Mouse (Mus musculus) heart, postnatal 0 days (tissue): ENCODE data around the gene Unkl. TPM values are rescaled to one million over a fixed set of nuclear protein-coding genes. Genes with fewer than 3 reads are reported as not detected.

Experiments
- ATAC-seq: fragments of 200-750 bp; cut with Nextera tagmentation; 2 replicates; pipeline ENCODE4 v1.8.0; 2017; ENCODE audit warnings: low read depth, moderate number of reproducible peaks, moderate library complexity; ENCODE audit not compliant: insufficient read depth
- DNase-seq: peaks from one replicate; pipeline ENCODE4 v3.0.0-alpha.2; 2016; ENCODE audit warnings: low spot score
- H3K27ac ChIP-seq: fragments of 300-500 bp; sonication (generic); 2 replicates; pipeline ENCODE4 v1.5.1; 2014; ENCODE audit warnings: low read depth, mild to moderate bottlenecking
- H3K27me3 ChIP-seq: fragments of 300-500 bp; sonication (generic); 2 replicates; pipeline ENCODE4 v1.6.1; 2014; ENCODE audit warnings: low read length, mixed read lengths; ENCODE audit not compliant: control insufficient read depth, insufficient read depth
- H3K36me3 ChIP-seq: fragments of 300-500 bp; sonication (generic); replicated peaks from 2 replicates; pipeline ENCODE4 v1.6.1; 2014; ENCODE audit warnings: low read length, mixed read lengths; ENCODE audit not compliant: control insufficient read depth, insufficient read depth
- H3K4me1 ChIP-seq: fragments of 300-500 bp; sonication (generic); 2 replicates; pipeline ENCODE4 v1.6.1; 2014; ENCODE audit warnings: antibody characterized with exemption; ENCODE audit not compliant: control insufficient read depth, insufficient read depth
- H3K4me2 ChIP-seq: fragments of 300-500 bp; sonication (generic); 2 replicates; pipeline ENCODE4 v1.6.1; 2014; ENCODE audit warnings: low read depth, mild to moderate bottlenecking, low read length, moderate library complexity
- H3K4me3 ChIP-seq: fragments of 300-500 bp; sonication (generic); 2 replicates; pipeline ENCODE4 v1.5.1; 2014; ENCODE audit warnings: low read depth, low read length
- H3K9ac ChIP-seq: fragments of 300-500 bp; sonication (generic); replicated peaks from 2 replicates; pipeline ENCODE4 v1.6.1; 2014; ENCODE audit warnings: low read depth, low read length, mixed read lengths
- H3K9me3 ChIP-seq: fragments of 300-500 bp; sonication (generic); replicated peaks from 2 replicates; pipeline ENCODE4 v1.6.1; 2016; ENCODE audit warnings: low read length; ENCODE audit not compliant: control insufficient read depth
- CTCF ChIP-seq: IDR thresholded peaks from 2 replicates; pipeline ENCODE4 v1.5.1; 2016; ENCODE audit warnings: antibody characterized with exemption, control low read depth, low read depth
- EP300 ChIP-seq: IDR thresholded peaks from 2 replicates; pipeline ENCODE4 v1.6.1; 2016; ENCODE audit warnings: antibody characterized with exemption, low read depth
- WGBS: fragments of 180-500 bp; shearing (Covaris S2); extraction: QIAGEN DNeasy Blood & Tissue Kit; methylation state at CpG from one replicate; pipeline ENCODE4 v1.1.7; 2014; 5-methylcytosine and 5-hydroxymethylcytosine counted together
- polyA plus RNA-seq: library from polyadenylated mRNA; unstranded; fragments of >200 nt; fragmentation: Nextera tagmentation; extraction: Ambion mirVana; gene quantifications from 2 replicates; pipeline ENCODE4 v1.2.1, GENCODE M21; 2015
- total RNA-seq: library from RNA; depleted of rRNA; stranded (reverse); fragments of >200 nt; gene quantifications from 2 replicates; pipeline ENCODE4 v1.2.3, GENCODE M21; 2014; ENCODE audit warnings: low replicate concordance

The Unkl gene
- total and polyA plus RNA-seq, 2 experiments from 2014 or later: 2.8 to 3.2 TPM

DNA sequence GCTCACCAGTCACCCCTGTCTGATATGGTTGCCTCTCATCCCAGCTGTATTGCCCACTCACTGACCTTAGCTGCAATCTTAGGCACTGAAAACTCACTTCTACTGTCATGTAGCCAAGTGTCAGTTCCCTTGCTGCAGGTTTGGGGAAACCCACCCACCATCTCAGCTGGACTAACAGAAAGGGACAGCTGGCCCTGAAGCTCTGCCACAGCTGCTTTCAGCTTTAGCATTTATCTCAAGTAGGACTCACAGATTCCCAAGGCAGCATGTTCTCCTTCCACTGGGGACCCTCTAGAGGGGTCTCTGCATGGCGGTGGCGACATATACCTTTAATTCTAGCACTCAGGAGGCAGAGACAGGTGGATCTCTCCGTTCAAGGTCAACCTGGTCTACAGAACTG lies 23.4 kb upstream of the Unkl start:
- H3K4me3 ChIP-seq: no peak overlapping the region
- no peaks in the 10 kb centered on the region for H3K27me3 ChIP-seq
- TF ChIP-seq CTCF (no peak), EP300 (no peak)
- no peak overlapping the region for H3K27ac ChIP-seq
- no peaks in the 10 kb centered on the region for H3K9me3 ChIP-seq
- H3K36me3 ChIP-seq: peaks cover 19% of the 10 kb centered on the region; the same call in 1 of the 2 replicates
- H3K9ac ChIP-seq: no peak overlapping the region
- ATAC-seq (no peak), DNase-seq (no peak)
- H3K4me1 ChIP-seq: no peaks in the 10 kb centered on the region
- H3K4me2 ChIP-seq: no peak overlapping the region
- WGBS: 81% methylated on average over 3 of the region's 3 CpGs

- Histone ChIP-seq H3K27me3 (no peaks in the 10 kb centered on the region), H3K9me3 (no peaks in the 10 kb centered on the region), H3K4me1 (no peaks in the 10 kb centered on the region), H3K4me2 (no peak overlapping the region), H3K4me3 (no peak overlapping the region), H3K36me3 (peaks cover 6% of the 10 kb centered on the region; the same call in 1 of the 2 replicates), H3K9ac (no peak overlapping the region), H3K27ac (no peak overlapping the region)
- ATAC-seq (no peak), DNase-seq (no peak)
- 45% methylated on average over 6 of the region's 6 CpGs for WGBS
- TF ChIP-seq EP300 (no peak), CTCF (no peak)
Measured at GRCm38 (mm10) chr17:25165970-25166671, 22.1 kb upstream of the Unkl start.

GRCm38 (mm10) chr17:25169706-25170105 lies 18.5 kb upstream of the Unkl start:
- Histone ChIP-seq H3K9ac (no peak overlapping the region), H3K4me3 (no peak overlapping the region), H3K4me2 (no peak overlapping the region), H3K36me3 (no peaks in the 10 kb centered on the region), H3K27me3 (no peaks in the 10 kb centered on the region), H3K27ac (no peak overlapping the region), H3K4me1 (no peaks in the 10 kb centered on the region), H3K9me3 (no peaks in the 10 kb centered on the region)
- ATAC-seq (no peak), DNase-seq (no peak)
- 55% methylated on average over 2 of the region's 2 CpGs for WGBS
- TF ChIP-seq CTCF (no peak), EP300 (no peak)

DNA sequence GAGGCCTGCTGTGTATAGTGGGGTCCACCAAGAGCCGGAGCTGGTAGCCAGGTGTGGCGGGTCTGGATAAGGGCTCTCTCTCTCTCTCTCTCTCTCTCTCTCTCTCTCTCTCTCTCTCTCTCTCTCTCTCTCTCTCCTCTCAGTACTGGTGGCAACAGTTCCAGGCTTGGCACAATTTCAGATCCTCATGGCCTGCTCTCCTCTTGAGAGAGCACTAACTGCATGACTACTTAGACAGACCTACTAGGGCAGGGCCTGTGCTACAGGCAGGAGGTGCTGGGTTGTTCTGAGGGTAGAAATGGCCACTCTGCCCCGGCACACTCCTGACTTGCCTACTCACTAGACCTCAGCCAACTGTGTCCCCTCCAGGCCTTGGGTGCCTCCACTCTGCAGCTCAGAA lies 15.6 kb upstream of the Unkl start:
- no peaks in the 10 kb centered on the region for H3K36me3 ChIP-seq
- H3K27ac ChIP-seq: no peak overlapping the region
- ATAC-seq (no peak), DNase-seq (no peak)
- H3K4me3 ChIP-seq: no peak overlapping the region
- no peaks in the 10 kb centered on the region for H3K4me1 ChIP-seq
- no peak overlapping the region for H3K9ac ChIP-seq
- TF ChIP-seq CTCF (no peak), EP300 (no peak)
- no peaks in the 10 kb centered on the region for H3K9me3 ChIP-seq
- WGBS: 55% methylated on average over 3 of the region's 3 CpGs
- H3K4me2 ChIP-seq: no peak overlapping the region
- 0 out of 2 replicates have a peak, but pooled peaks cover 5% of the 10 kb centered on the region for H3K27me3 ChIP-seq

GRCm38 (mm10) chr17:25175411-25175810 lies 12.8 kb upstream of the Unkl start, which contains the start of gene Gm38655:
Gene Gm38655, minus strand, starts transcription at chr17:25175471.
- H3K4me1 ChIP-seq: no peaks in the 10 kb centered on the region
- no peak within 1 kb of the TSS for H3K27ac ChIP-seq
- no peak for DNase-seq
- TF ChIP-seq EP300 (no peak), CTCF (no peak)
- H3K36me3 ChIP-seq: no peaks in the 10 kb centered on the region
- no peaks in the 10 kb centered on the region for H3K9me3 ChIP-seq
- H3K27me3 ChIP-seq: 0 out of 2 replicates have a peak, but pooled peaks cover 9% of the 10 kb centered on the region
- H3K9ac ChIP-seq: no peak within 1 kb of the TSS
- no peak within 1 kb of the TSS for H3K4me2 ChIP-seq
- H3K4me3 ChIP-seq: no peak within 1 kb of the TSS
- WGBS: 59% methylated on average over 9 of the region's 9 CpGs
- no peak for ATAC-seq

GRCm38 (mm10) chr17:25183232-25183631 lies 5.0 kb upstream of the Unkl start:
- Histone ChIP-seq H3K27ac (no peak overlapping the region), H3K9ac (no peak overlapping the region), H3K9me3 (no peaks in the 10 kb centered on the region), H3K4me2 (peak overlapping the region; percentile 96; the same call in 1 of the 2 replicates), H3K36me3 (no peaks in the 10 kb centered on the region), H3K4me3 (no peak overlapping the region), H3K27me3 (0 out of 2 replicates have a peak, but pooled peaks cover 6% of the 10 kb centered on the region), H3K4me1 (peaks cover 12% of the 10 kb centered on the region)
- TF ChIP-seq EP300: no peak
- TF ChIP-seq CTCF: no peak
- ATAC-seq (no peak), DNase-seq (no peak)
